Mouse (Mus musculus): Measurements from ENCODE around the gene Eif4g1. TPM values are rescaled to one million over a fixed set of nuclear protein-coding genes. Genes with fewer than 3 reads are reported as not detected.

The Eif4g1 gene
- polyA plus RNA-seq, 1 experiment from 2014 or later = 140 TPM

DNA sequence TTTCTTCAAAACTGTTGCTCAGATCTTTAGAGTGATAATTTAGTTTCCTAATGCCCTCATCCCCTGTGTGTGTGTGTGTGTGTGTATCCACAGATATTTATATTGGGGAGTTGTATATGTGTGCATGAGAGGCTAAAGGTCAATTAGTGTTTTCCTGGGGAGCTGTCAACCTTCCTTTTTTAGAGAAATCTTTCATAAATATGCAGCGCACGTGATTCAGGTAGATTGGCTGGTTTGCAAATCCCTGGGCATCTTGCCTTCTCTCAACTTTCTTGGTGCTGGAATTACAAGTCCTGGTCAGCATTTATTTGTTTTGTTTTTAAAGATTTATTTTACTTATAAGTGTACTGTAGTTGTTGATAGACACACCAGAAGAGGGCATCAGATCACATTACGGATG lies 2.2 kb downstream of the Eif4g1 start:
- H3K27me3 ChIP-seq (ENCODE audit: control insufficient read depth, insufficient read depth, low read depth, low read length) = no peaks in the 10 kb centered on the region

DNA sequence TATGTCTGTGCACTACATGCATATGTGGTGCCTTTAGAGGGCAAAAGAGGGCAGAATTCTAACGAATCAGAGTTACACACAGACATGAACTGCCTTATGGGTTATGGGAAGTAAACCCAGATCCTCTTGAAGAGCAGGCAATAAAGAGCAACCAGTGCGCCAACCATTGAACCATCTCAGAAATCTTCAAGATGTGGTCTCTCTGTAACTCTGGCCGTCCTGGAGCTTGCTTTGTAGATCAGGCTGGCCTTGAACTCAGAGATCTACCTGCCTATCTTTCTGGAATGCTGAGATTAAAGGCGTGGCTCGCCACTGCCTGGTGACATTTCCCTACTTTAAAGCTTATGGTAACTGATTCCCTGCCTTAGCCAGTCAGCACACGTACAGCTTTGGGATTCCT lies 3.8 kb downstream of the Eif4g1 start:
- H3K9ac ChIP-seq (ENCODE audit: low read length) = peak overlapping the region; percentile 13; the same call in 1 of the 2 replicates
- H3K9me3 ChIP-seq (ENCODE audit: control insufficient read depth, low read length) = no peaks in the 10 kb centered on the region
- H3K4me1 ChIP-seq (replicated peaks; ENCODE audit: control insufficient read depth, insufficient read depth, low read length) = peaks cover 18% of the 10 kb centered on the region
- 0 out of 2 replicates have a peak overlapping the region, but pooled peaks have one; percentile 95 for H3K27ac ChIP-seq (ENCODE audit: low read length)
- peaks cover 12% of the 10 kb centered on the region for H3K36me3 ChIP-seq (ENCODE audit: control insufficient read depth, insufficient read depth, low read length)
- ATAC-seq (ENCODE audit: low read depth) = no peak
- H3K27me3 ChIP-seq (ENCODE audit: control insufficient read depth, insufficient read depth, low read depth, low read length) = no peaks in the 10 kb centered on the region
- 18% methylated on average over 6 of the region's 6 CpGs for WGBS
- H3K4me2 ChIP-seq (ENCODE audit: low read depth, low read length) = peak overlapping the region; percentile 90
- peak overlapping the region; percentile 97 for H3K4me3 ChIP-seq (ENCODE audit: low read length)

More for the DNA sequence above, 2.2 kb downstream of the Eif4g1 start:
- Histone ChIP-seq H3K36me3 (ENCODE audit: control insufficient read depth, insufficient read depth, low read length) (peaks cover 1% of the 10 kb centered on the region; the same call in 1 of the 2 replicates), H3K9me3 (ENCODE audit: control insufficient read depth, low read length) (no peaks in the 10 kb centered on the region), H3K4me1 (replicated peaks; ENCODE audit: control insufficient read depth, insufficient read depth, low read length) (peaks cover 18% of the 10 kb centered on the region), H3K27ac (ENCODE audit: low read length) (no peak overlapping the region), H3K9ac (ENCODE audit: low read length) (no peak overlapping the region), H3K4me2 (ENCODE audit: low read depth, low read length) (no peak overlapping the region), H3K4me3 (ENCODE audit: low read length) (no peak overlapping the region)
- no peak for ATAC-seq (ENCODE audit: low read depth)
- WGBS = 83% methylated on average over 3 of the region's 3 CpGs

DNA sequence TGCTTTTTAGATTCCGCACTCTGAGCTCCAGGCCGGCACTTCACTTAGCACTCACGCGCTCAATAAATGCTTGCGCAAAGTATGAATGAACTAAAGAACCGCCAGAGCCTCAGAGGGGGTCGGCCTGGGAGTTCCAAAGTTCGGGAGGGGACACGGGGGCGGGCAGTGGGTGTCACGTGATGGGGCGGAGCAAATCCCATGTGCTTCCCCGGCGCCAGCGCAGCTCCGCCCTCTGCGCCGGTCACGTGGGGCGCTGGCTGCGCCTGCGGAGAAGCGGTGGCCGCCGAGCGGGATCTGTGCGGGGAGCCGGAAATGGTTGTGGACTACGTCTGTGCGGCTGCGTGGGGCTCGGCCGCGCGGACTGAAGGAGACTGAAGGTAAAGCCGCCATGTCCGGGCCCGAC lies 4.4 kb downstream of the Eif4g1 start:
- Histone ChIP-seq H3K36me3 (ENCODE audit: control insufficient read depth, insufficient read depth, low read length) (peaks cover 17% of the 10 kb centered on the region), H3K27me3 (ENCODE audit: control insufficient read depth, insufficient read depth, low read depth, low read length) (no peaks in the 10 kb centered on the region), H3K4me2 (ENCODE audit: low read depth, low read length) (peak overlapping the region; percentile 90), H3K9ac (ENCODE audit: low read length) (peak overlapping the region; percentile 95), H3K9me3 (ENCODE audit: control insufficient read depth, low read length) (no peaks in the 10 kb centered on the region), H3K27ac (ENCODE audit: low read length) (peak overlapping the region; percentile 95), H3K4me3 (ENCODE audit: low read length) (peak overlapping the region; percentile 97), H3K4me1 (replicated peaks; ENCODE audit: control insufficient read depth, insufficient read depth, low read length) (peaks cover 21% of the 10 kb centered on the region)
- peak; percentile 97 for ATAC-seq (ENCODE audit: low read depth)
- WGBS = 1% methylated on average over 35 of the region's 38 CpGs

DNA sequence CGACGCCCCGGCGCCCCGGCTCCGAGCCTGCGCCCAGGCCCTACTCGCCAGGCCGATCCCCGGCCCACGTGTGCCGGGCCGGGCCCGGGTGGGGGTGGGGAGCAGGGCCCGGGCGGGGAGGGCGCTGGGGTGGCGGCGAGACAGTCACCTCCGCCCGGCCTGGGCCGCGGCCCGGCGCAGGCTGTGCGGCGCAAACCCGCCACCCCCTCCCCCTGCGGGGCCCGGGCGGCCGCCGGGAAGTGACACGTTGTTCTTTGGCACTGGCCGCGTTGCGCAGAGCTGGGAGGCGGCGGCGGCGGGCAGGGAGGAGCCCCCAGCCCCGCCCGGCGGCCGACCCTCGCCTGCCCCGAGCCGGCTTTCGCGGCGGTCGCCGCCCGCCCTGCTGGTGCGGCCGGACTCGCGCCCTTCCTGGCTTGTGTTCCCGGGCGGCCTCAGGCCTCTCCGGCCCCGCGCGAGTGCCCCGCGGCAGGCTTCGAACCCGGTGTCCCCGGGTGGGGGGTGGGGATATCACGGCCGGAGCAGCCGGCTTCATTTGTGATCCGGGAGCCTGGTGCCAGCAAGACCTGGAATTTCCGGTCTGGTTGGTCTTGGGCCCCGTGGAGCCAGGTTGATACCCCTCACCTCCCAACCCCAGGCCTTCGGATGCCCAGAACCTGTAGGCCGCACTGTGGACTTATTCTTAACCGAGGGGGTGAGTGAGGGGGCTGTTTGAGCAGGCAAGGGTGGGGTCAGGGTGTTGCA lies 5.0 kb downstream of the Eif4g1 start:
- H3K9ac ChIP-seq (ENCODE audit: low read length) = peak overlapping the region; percentile 95
- no peaks in the 10 kb centered on the region for H3K27me3 ChIP-seq (ENCODE audit: control insufficient read depth, insufficient read depth, low read depth, low read length)
- peaks cover 21% of the 10 kb centered on the region for H3K36me3 ChIP-seq (ENCODE audit: control insufficient read depth, insufficient read depth, low read length)
- ATAC-seq (ENCODE audit: low read depth) = peak; percentile 77
- peak overlapping the region; percentile 90 for H3K4me2 ChIP-seq (ENCODE audit: low read depth, low read length)
- no peaks in the 10 kb centered on the region for H3K9me3 ChIP-seq (ENCODE audit: control insufficient read depth, low read length)
- WGBS = 0% methylated on average over 37 of the region's 78 CpGs
- H3K4me3 ChIP-seq (ENCODE audit: low read length) = peak overlapping the region; percentile 97
- H3K27ac ChIP-seq (ENCODE audit: low read length) = peak overlapping the region; percentile 95
- peaks cover 25% of the 10 kb centered on the region for H3K4me1 ChIP-seq (replicated peaks; ENCODE audit: control insufficient read depth, insufficient read depth, low read length)

DNA sequence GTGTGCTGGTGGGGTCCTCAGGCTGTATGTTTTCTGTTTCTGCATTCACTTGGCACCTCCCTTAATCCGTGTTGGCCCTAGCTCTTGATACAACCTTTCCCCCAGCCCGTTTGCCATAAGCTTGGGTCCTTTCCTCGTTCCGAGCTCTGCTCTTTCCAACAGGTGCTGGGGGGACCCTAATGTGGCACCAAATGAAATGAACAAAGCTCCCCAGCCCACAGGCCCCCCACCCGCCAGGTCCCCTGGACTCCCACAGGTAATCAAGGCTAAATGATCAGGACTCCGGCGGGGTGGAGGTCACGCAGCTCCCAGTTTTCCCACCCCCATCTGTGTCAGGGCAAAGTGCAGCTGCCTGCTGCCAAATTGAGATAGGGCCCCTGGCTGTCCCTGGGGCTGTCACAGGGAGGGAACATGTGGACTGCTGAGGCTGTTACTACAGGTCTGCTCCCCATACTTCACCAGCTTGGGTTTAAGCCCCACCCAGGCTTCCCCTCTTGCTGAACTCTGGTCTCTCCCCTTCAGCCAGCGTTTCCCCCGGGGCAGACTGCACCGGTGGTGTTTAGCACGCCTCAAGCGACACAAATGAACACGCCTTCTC lies 5.7 kb downstream of the Eif4g1 start:
- H3K9ac ChIP-seq (ENCODE audit: low read length) = peak overlapping the region; percentile 95
- no peak for ATAC-seq (ENCODE audit: low read depth)
- peaks cover 25% of the 10 kb centered on the region for H3K4me1 ChIP-seq (replicated peaks; ENCODE audit: control insufficient read depth, insufficient read depth, low read length)
- 3% methylated on average over 14 of the region's 14 CpGs for WGBS
- no peaks in the 10 kb centered on the region for H3K27me3 ChIP-seq (ENCODE audit: control insufficient read depth, insufficient read depth, low read depth, low read length)
- peaks cover 26% of the 10 kb centered on the region for H3K36me3 ChIP-seq (ENCODE audit: control insufficient read depth, insufficient read depth, low read length)
- no peaks in the 10 kb centered on the region for H3K9me3 ChIP-seq (ENCODE audit: control insufficient read depth, low read length)
- H3K4me3 ChIP-seq (ENCODE audit: low read length) = peak overlapping the region; percentile 97
- H3K4me2 ChIP-seq (ENCODE audit: low read depth, low read length) = peak overlapping the region; percentile 90
- H3K27ac ChIP-seq (ENCODE audit: low read length) = peak overlapping the region; percentile 95

DNA sequence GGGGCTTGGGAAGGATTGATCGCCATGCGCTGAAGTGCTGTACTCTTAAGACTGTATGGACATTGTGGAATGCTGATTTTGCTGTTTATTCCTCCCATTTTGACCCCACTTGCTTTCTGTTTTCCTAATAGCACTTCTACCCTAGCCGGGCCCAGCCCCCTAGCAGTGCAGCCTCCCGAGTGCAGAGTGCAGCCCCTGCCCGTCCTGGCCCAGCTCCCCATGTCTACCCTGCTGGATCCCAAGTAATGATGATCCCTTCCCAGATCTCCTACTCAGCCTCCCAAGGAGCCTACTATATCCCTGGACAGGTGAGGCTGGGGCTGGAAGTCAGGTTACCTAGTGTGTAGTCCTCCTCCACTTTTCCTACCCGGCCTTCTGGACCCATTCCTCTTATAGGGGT lies 7.1 kb downstream of the Eif4g1 start:
- peaks cover 39% of the 10 kb centered on the region for H3K36me3 ChIP-seq (ENCODE audit: control insufficient read depth, insufficient read depth, low read length)
- H3K4me3 ChIP-seq (ENCODE audit: low read length) = no peak overlapping the region
- H3K9me3 ChIP-seq (ENCODE audit: control insufficient read depth, low read length) = no peaks in the 10 kb centered on the region
- H3K27ac ChIP-seq (ENCODE audit: low read length) = no peak overlapping the region
- no peak overlapping the region for H3K9ac ChIP-seq (ENCODE audit: low read length)
- H3K27me3 ChIP-seq (ENCODE audit: control insufficient read depth, insufficient read depth, low read depth, low read length) = no peaks in the 10 kb centered on the region
- no peak overlapping the region for H3K4me2 ChIP-seq (ENCODE audit: low read depth, low read length)
- peaks cover 25% of the 10 kb centered on the region for H3K4me1 ChIP-seq (replicated peaks; ENCODE audit: control insufficient read depth, insufficient read depth, low read length)
- 83% methylated on average over 6 of the region's 6 CpGs for WGBS
- no peak for ATAC-seq (ENCODE audit: low read depth)

DNA sequence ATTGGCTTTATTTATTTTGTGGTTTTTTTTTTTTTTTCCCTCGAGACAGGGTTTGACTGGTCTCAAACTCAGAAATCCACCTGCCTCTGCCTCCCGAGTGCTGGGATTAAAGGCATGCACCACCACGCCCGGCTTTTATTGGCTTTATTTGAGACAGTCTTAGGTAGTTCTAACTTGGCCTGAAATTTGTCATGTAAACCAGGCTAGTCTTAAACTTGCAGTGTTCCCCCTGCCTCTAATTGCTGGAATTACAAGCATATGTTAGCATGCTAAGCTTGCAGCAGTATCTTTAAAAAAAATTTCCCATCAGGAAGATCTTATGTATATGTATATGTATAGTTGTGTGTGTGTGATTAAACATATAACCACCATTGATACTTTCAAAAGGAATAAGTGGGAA lies 8.6 kb downstream of the Eif4g1 start:
- Histone ChIP-seq H3K4me3 (ENCODE audit: low read length) (no peak overlapping the region), H3K4me1 (replicated peaks; ENCODE audit: control insufficient read depth, insufficient read depth, low read length) (peaks cover 25% of the 10 kb centered on the region), H3K27me3 (ENCODE audit: control insufficient read depth, insufficient read depth, low read depth, low read length) (no peaks in the 10 kb centered on the region), H3K4me2 (ENCODE audit: low read depth, low read length) (no peak overlapping the region), H3K9ac (ENCODE audit: low read length) (no peak overlapping the region), H3K27ac (ENCODE audit: low read length) (no peak overlapping the region), H3K9me3 (ENCODE audit: control insufficient read depth, low read length) (no peaks in the 10 kb centered on the region), H3K36me3 (ENCODE audit: control insufficient read depth, insufficient read depth, low read length) (peaks cover 51% of the 10 kb centered on the region)
- no peak for ATAC-seq (ENCODE audit: low read depth)
- WGBS = 69% methylated on average over 4 of the region's 4 CpGs

DNA sequence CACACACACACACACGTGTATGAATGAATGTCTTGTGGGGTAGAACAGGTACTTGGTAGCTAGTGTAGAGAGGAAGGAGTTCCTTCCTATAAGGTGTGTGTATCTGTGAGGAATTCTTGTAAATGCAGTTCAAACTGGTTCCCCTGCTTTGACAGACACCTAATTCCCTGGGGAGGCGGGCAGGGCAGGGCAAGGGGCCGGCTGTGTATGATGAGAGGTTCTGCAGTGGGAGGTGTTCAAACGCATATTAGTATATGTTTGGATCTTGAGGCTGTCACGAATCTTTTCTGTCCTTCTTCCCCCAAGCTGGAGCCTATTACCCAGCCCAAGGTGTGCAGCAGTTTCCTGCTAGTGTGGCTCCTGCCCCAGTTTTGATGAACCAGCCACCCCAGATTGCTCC lies 9.3 kb downstream of the Eif4g1 start:
- Histone ChIP-seq H3K27ac (ENCODE audit: low read length) (no peak overlapping the region), H3K4me1 (replicated peaks; ENCODE audit: control insufficient read depth, insufficient read depth, low read length) (peaks cover 21% of the 10 kb centered on the region), H3K9me3 (ENCODE audit: control insufficient read depth, low read length) (no peaks in the 10 kb centered on the region), H3K4me2 (ENCODE audit: low read depth, low read length) (no peak overlapping the region), H3K4me3 (ENCODE audit: low read length) (no peak overlapping the region), H3K36me3 (ENCODE audit: control insufficient read depth, insufficient read depth, low read length) (peaks cover 58% of the 10 kb centered on the region), H3K9ac (ENCODE audit: low read length) (no peak overlapping the region), H3K27me3 (ENCODE audit: control insufficient read depth, insufficient read depth, low read depth, low read length) (no peaks in the 10 kb centered on the region)
- 70% methylated on average over 5 of the region's 5 CpGs for WGBS
- ATAC-seq (ENCODE audit: low read depth) = no peak

DNA sequence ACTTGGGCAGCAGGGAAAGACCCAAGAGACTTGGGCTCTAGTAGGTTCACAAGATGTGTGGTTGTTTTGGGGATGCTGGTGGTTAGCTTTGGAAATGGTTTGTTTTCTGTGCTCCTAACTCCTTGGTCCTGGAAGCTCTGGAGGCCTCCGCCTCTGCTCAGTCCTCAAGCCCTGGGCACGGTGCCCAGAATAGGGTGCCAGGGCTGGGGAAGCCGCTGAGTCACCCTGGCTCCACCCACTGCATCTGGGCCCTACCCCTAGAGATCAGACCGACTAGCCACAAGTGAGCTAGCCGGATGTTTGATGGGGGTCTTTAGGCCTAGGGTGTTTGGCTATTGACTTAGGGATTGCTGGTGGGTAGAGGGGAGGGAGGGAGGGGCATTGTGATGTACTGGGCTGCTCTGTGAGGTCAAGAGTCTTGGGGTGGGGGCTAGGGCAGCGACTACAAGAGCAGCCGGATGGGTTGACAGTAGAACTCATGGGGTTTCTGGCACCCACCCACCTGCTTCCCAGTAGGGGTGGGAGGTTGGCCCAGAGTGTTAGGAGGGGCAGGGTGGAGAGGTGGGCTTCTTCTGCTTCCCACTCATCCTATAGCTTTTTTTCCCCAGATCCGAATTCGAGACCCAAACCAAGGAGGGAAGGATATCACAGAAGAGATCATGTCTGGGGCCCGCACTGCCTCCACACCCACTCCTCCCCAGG lies 10.0 kb downstream of the Eif4g1 start:
- Histone ChIP-seq H3K9ac (ENCODE audit: low read length) (no peak overlapping the region), H3K4me2 (ENCODE audit: low read depth, low read length) (no peak overlapping the region), H3K4me3 (ENCODE audit: low read length) (no peak overlapping the region), H3K27ac (ENCODE audit: low read length) (no peak overlapping the region), H3K4me1 (replicated peaks; ENCODE audit: control insufficient read depth, insufficient read depth, low read length) (peaks cover 21% of the 10 kb centered on the region), H3K9me3 (ENCODE audit: control insufficient read depth, low read length) (no peaks in the 10 kb centered on the region), H3K36me3 (ENCODE audit: control insufficient read depth, insufficient read depth, low read length) (peaks cover 64% of the 10 kb centered on the region), H3K27me3 (ENCODE audit: control insufficient read depth, insufficient read depth, low read depth, low read length) (no peaks in the 10 kb centered on the region)
- WGBS = 55% methylated on average over 10 of the region's 10 CpGs
- peak; percentile 70 for ATAC-seq (ENCODE audit: low read depth)

Data from lung, embryonic 16.5 days (tissue).